Mouse (Mus musculus) myocyte (in vitro differentiated cells): ENCODE data around the gene Kcnq5.

Experiments used
- E2F4 ChIP-seq: IDR thresholded peaks from one replicate; pipeline ENCODE4 v1.6.1; 2011; ENCODE audit warnings: mild to moderate bottlenecking, control low read depth, moderate library complexity; ENCODE audit not compliant: insufficient read depth
- MAX ChIP-seq: IDR thresholded peaks from one replicate; pipeline ENCODE4 v1.6.1; 2011; ENCODE audit warnings: low read depth, mild to moderate bottlenecking, control low read depth
- MYOD1 ChIP-seq, 3 experiments: IDR thresholded peaks; one replicate each; pipeline ENCODE4 v1.6.1; 2011; ENCODE audit warnings: control low read depth in 2 of 3, low read depth in 2 of 3, mild to moderate bottlenecking in 2 of 3, moderate library complexity in 1 of 3; ENCODE audit not compliant: insufficient read length in 2 of 3, control insufficient read depth in 1 of 3
- MYOG ChIP-seq, 3 experiments: IDR thresholded peaks; one replicate each; pipeline ENCODE4 v1.6.1; 2011; ENCODE audit warnings: control low read depth in 2 of 3, low read depth in 2 of 3, mild to moderate bottlenecking in 2 of 3; ENCODE audit not compliant: insufficient read length in 2 of 3, control insufficient read depth in 1 of 3, insufficient read depth in 1 of 3
- POLR2A ChIP-seq: IDR thresholded peaks from one replicate; pipeline ENCODE4 v1.6.1; 2011; ENCODE audit warnings: low read depth, mild to moderate bottlenecking, control low read depth, moderate library complexity; ENCODE audit not compliant: insufficient read length
- POLR2AphosphoS2 ChIP-seq: IDR thresholded peaks from one replicate; pipeline ENCODE4 v1.6.1; 2011; ENCODE audit warnings: low read depth, control low read depth; ENCODE audit not compliant: insufficient read length
- REST ChIP-seq: IDR thresholded peaks from one replicate; pipeline ENCODE4 v1.6.1; 2011; ENCODE audit warnings: mild to moderate bottlenecking, control low read depth, moderate library complexity; ENCODE audit not compliant: insufficient read depth, insufficient read length
- TCF12 ChIP-seq: IDR thresholded peaks from one replicate; pipeline ENCODE4 v1.6.1; 2011; ENCODE audit warnings: mild to moderate bottlenecking, control low read depth; ENCODE audit not compliant: poor library complexity, insufficient read depth, severe bottlenecking
- TCF3 ChIP-seq: IDR thresholded peaks from one replicate; pipeline ENCODE4 v1.6.1; 2011; ENCODE audit warnings: low read depth, control low read depth; ENCODE audit not compliant: insufficient read length
- USF1 ChIP-seq: IDR thresholded peaks from one replicate; pipeline ENCODE4 v1.6.1; 2011; ENCODE audit warnings: low read depth, mild to moderate bottlenecking, control low read depth, moderate library complexity

GRCm38 (mm10) chr1:21496307-21496706 is 465.4 kb downstream of the Kcnq5 start:
- no peak for TF ChIP-seq MYOG (IDR thresholded peaks at IDR 0.05; ENCODE audit: control insufficient read depth in 1 of 3, insufficient read depth in 1 of 3, insufficient read length in 2 of 3, low read depth in 2 of 3)
- TF ChIP-seq MAX = no peak
- no peak for TF ChIP-seq TCF12
- no peak for TF ChIP-seq POLR2A
- no peak for TF ChIP-seq E2F4
- TF ChIP-seq USF1 = no peak
- TF ChIP-seq TCF3 = no peak
- no peak for TF ChIP-seq POLR2AphosphoS2
- no peak for TF ChIP-seq MYOD1 (IDR thresholded peaks at IDR 0.05; ENCODE audit: control insufficient read depth in 1 of 3, insufficient read length in 2 of 3, low read depth in 2 of 3)
- TF ChIP-seq REST = no peak
